Mouse (Mus musculus): Measurements from ENCODE around the gene Anapc11.

DNA sequence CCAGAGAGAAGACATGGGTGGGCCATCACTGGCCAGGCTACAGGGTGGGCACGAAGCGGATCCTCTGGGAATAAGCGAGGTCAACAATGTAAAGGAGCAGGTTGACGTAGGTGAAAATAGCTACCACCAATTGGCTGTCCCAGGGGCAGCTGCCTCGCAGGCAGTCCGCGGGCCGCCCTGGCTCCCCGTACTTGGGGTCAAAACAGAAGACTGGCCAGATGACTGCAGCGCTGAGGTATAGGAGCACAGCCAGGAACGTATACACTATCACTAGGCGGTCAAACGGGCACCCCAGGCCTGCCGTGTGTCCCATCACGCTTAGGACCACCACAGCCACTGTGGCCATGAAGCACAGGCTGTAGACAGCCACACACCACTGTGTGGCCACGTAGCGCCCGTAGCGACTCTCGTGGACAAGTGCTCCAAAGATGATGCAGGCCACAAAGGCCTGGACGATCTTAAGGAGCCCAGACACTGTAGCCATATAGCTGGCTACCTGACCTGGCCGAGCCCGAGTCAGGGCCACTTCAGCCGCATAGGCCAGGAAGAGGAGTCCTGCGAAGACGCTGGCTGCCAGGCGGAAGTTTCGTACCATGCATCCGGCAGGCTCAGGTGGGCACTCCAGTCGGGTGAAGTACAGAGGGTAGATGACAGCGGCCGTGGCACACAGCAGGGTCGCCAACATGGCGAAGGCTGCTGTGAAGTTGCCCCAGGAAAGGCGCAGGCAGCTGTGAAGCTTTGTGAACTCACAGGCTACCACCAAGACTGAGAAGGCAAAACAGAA is 49.0 kb downstream of the Anapc11 start:
- TF ChIP-seq CTCF (IDR thresholded peaks at IDR 0.05; ENCODE audit: low read depth) (no peak), EP300 (optimal IDR thresholded peaks at IDR 0.05) (no peak)
